Mouse (Mus musculus) cerebellum, postnatal 36 days (tissue): ENCODE results near the gene Galnt7.

Experiments used
- DNase-seq, 2 experiments: peaks; one replicate each; pipeline ENCODE4 v3.0.0; 2021 to 2022; ENCODE audit warnings: mixed read lengths in 2 of 2

Gene Galnt7

GRCm38 (mm10) chr8:57628787-57629664, 23.8 kb downstream of the Galnt7 start:
- DNase-seq, result no peak

- no peak for DNase-seq
Observed at GRCm38 (mm10) chr8:57627946-57628786, 24.7 kb downstream of the Galnt7 start.

- no peak for DNase-seq
Observed at GRCm38 (mm10) chr8:57623955-57624354, 28.9 kb downstream of the Galnt7 start.

GRCm38 (mm10) chr8:57623051-57623450, 29.8 kb downstream of the Galnt7 start:
- DNase-seq, result no peak

GRCm38 (mm10) chr8:57616965-57617364, 35.9 kb downstream of the Galnt7 start:
- no peak for DNase-seq

GRCm38 (mm10) chr8:57615016-57615657, 37.7 kb downstream of the Galnt7 start:
- peak; percentile 78 to 82 for DNase-seq

- DNase-seq, result no peak
Observed at GRCm38 (mm10) chr8:57611419-57611977, 41.3 kb downstream of the Galnt7 start.

- peak; percentile 56 to 64 for DNase-seq
Observed at GRCm38 (mm10) chr8:57610706-57611418, 42.0 kb downstream of the Galnt7 start.

- no peak for DNase-seq
Observed at GRCm38 (mm10) chr8:57602511-57602910, 50.3 kb downstream of the Galnt7 start.

- DNase-seq, result peak; percentile 58 to 72
Observed at GRCm38 (mm10) chr8:57601987-57602418, 50.8 kb downstream of the Galnt7 start.

GRCm38 (mm10) chr8:57599813-57600555, 52.8 kb downstream of the Galnt7 start:
- no peak for DNase-seq

GRCm38 (mm10) chr8:57595853-57596252, 57.0 kb downstream of the Galnt7 start:
- DNase-seq, result no peak

- DNase-seq, result no peak
Observed at GRCm38 (mm10) chr8:57594175-57594885, 58.5 kb downstream of the Galnt7 start.

- no peak for DNase-seq
Observed at GRCm38 (mm10) chr8:57592604-57593003, 60.2 kb downstream of the Galnt7 start.

GRCm38 (mm10) chr8:57591681-57592080, 61.2 kb downstream of the Galnt7 start:
- DNase-seq, result no peak

GRCm38 (mm10) chr8:57590015-57590414, 62.8 kb downstream of the Galnt7 start:
- no peak for DNase-seq

GRCm38 (mm10) chr8:57589176-57589575, 63.7 kb downstream of the Galnt7 start:
- DNase-seq, result peak in 1 of 2 experiments; percentile 52

- DNase-seq, result no peak
Observed at GRCm38 (mm10) chr8:57588604-57589003, 64.2 kb downstream of the Galnt7 start.

GRCm38 (mm10) chr8:57586667-57587066, 66.2 kb downstream of the Galnt7 start:
- DNase-seq, result no peak

GRCm38 (mm10) chr8:57585831-57586230, 67.0 kb downstream of the Galnt7 start:
- no peak for DNase-seq

GRCm38 (mm10) chr8:57585128-57585442, 67.7 kb downstream of the Galnt7 start:
- no peak for DNase-seq
